Mouse (Mus musculus) intestine, embryonic 14.5 days (tissue): ENCODE data around the gene Synj2. TPM values are rescaled to one million over a fixed set of nuclear protein-coding genes. Genes with fewer than 3 reads are reported as not detected.

Source experiments
- ATAC-seq: fragments of 200-750 bp; cut with Nextera tagmentation; replicated peaks from 2 replicates; pipeline ENCODE4 v1.8.0; 2017; ENCODE audit warnings: low read depth, moderate number of reproducible peaks, moderate TSS enrichment, moderate library complexity; ENCODE audit not compliant: low FRiP score, low TSS enrichment
- DNase-seq: peaks from one replicate; pipeline ENCODE4 v3.0.0-alpha.2; 2018; ENCODE audit warnings: low spot score
- H3K27ac ChIP-seq: fragments of 300-500 bp; sonication (generic); 2 replicates; pipeline ENCODE4 v1.5.1; 2014; ENCODE audit warnings: low read depth, mild to moderate bottlenecking, control low read depth
- H3K27me3 ChIP-seq: fragments of 300-500 bp; sonication (generic); replicated peaks from 2 replicates; pipeline ENCODE4 v1.6.1; 2014; ENCODE audit warnings: low read length, control low read depth; ENCODE audit not compliant: control insufficient read depth, insufficient read depth
- H3K36me3 ChIP-seq: fragments of 300-500 bp; sonication (generic); 2 replicates; pipeline ENCODE4 v1.6.1; 2014; ENCODE audit warnings: low read length, control low read depth; ENCODE audit not compliant: control insufficient read depth, insufficient read depth
- H3K4me1 ChIP-seq: fragments of 300-500 bp; sonication (generic); replicated peaks from 2 replicates; pipeline ENCODE4 v1.6.1; 2014; ENCODE audit warnings: low read length, control low read depth, mixed read lengths; ENCODE audit not compliant: control insufficient read depth, insufficient read depth
- H3K4me2 ChIP-seq: fragments of 300-500 bp; sonication (generic); 2 replicates; pipeline ENCODE4 v1.6.1; 2014; ENCODE audit warnings: low read length
- H3K4me3 ChIP-seq: fragments of 300-500 bp; sonication (generic); 2 replicates; pipeline ENCODE4 v1.5.1; 2014; ENCODE audit warnings: low read depth, low read length, control low read depth, mixed read lengths
- H3K9ac ChIP-seq: fragments of 300-500 bp; sonication (generic); 2 replicates; pipeline ENCODE4 v1.6.1; 2014; ENCODE audit warnings: mild to moderate bottlenecking, low read length
- H3K9me3 ChIP-seq: fragments of 300-500 bp; sonication (generic); 2 replicates; pipeline ENCODE4 v1.6.1; 2016; ENCODE audit warnings: low read length, control low read depth; ENCODE audit not compliant: control insufficient read depth
- whole genome bisulfite sequencing: fragments of 180-500 bp; shearing (Covaris S2); extraction: QIAGEN DNeasy Blood & Tissue Kit; methylation state at CpG from one replicate; pipeline ENCODE4 v1.1.7; 2014; 5-methylcytosine and 5-hydroxymethylcytosine counted together
- polyA plus RNA-seq: library from polyadenylated mRNA; unstranded; fragments of >200 nt; fragmentation: Nextera tagmentation; extraction: Ambion mirVana; gene quantifications from 2 replicates; pipeline ENCODE4 v1.2.1, GENCODE M21; 2014

Synj2 gene
- polyA plus RNA-seq, result 9.0 and 10.0 TPM in 2 replicates

DNA sequence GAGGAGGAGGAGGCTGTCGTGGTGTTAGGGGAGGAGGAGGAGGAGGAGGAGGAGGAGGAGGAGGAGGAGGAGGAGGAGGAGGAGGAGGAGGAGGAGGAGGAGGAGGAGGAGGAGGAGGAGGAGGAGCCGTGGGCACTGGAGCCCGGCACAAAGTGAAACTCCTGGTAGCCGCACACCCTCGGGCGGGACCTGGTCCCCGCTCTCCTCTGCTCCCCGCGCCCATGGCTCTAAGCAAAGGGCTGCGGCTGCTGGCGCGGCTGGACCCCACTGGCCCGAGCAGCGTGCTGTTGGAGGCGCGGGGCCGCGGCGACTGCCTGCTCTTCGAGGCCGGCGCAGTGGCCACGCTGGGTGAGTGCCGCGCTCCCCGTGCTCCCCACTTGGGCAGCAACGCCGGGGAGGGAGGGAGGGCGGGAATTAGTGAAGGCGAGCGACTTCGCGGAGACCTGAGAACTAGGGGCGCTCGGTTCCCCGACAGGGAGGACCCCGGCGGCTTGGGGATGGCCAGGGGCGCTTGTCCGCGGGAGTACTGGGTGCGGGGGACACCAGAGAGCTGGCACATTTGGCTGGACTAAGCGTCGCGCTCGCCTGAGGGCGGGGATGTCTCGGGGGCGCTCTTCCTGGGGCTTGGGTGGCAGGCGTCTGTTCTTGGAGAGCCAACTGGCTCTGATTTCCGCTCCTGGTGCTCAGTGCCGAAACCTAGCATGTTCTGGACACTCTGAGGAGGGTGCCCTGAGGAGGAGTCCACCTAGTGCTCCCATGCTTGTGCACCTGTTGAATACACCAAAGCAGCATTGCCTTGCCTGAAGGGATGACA lies at the start of gene Synj2:
Gene Synj2 (plus strand): TSS at position 51 of the 814 bp plus-strand sequence.
- Histone ChIP-seq H3K27ac (peak within 1 kb of the TSS; percentile 48), H3K36me3 (no peaks in the 10 kb centered on the region), H3K4me3 (peak within 1 kb of the TSS; percentile 43), H3K4me1 (peaks cover 17% of the 10 kb centered on the region; the same call in 1 of the 2 replicates), H3K4me2 (peak within 1 kb of the TSS; percentile 67), H3K9me3 (no peaks in the 10 kb centered on the region), H3K27me3 (no peaks in the 10 kb centered on the region), H3K9ac (peak within 1 kb of the TSS; percentile 49)
- peak; percentile 81 for ATAC-seq
- peak; percentile 89 for DNase-seq
- under 1% methylated on average over 30 of the region's 52 CpGs for WGBS

GRCm38 (mm10) chr17:5891933-5892683 lies 49.0 kb upstream of the Synj2 start:
- no peaks in the 10 kb centered on the region; the same call in 1 of the 2 replicates for H3K4me1 ChIP-seq
- no peaks in the 10 kb centered on the region for H3K9me3 ChIP-seq
- 0 out of 2 replicates have a peak overlapping the region, but pooled peaks have one; percentile 30 for H3K4me2 ChIP-seq
- peak overlapping the region; percentile 85 for H3K27ac ChIP-seq
- H3K4me3 ChIP-seq, result no peak overlapping the region
- H3K27me3 ChIP-seq, result no peaks in the 10 kb centered on the region
- DNase-seq (no peak), ATAC-seq (peak; percentile 60)
- no peak overlapping the region for H3K9ac ChIP-seq
- peaks cover 17% of the 10 kb centered on the region for H3K36me3 ChIP-seq
- 77% methylated on average over 9 of the region's 9 CpGs for WGBS

DNA sequence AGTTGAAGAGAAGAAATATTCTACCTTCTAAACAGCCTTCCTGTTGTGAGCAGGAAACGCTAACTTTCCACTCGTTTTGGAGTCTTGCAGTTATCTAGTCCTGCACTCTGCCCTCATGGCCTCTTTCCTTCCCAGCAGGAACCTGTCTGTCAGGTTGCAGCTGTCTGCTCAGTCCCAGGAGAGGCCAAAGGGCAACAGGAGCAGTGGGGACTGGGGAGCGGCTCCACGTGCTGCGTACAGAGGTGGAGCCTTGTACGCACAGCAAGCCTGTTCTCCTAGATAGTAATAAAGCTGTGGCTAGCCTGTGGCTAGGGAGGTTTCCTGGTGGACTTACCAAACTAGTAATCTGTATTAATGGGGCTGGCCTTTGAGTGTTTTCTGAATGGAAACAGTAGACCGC lies 48.0 kb upstream of the Synj2 start:
- Histone ChIP-seq H3K4me3 (no peak overlapping the region), H3K27ac (peak overlapping the region; percentile 85), H3K36me3 (peaks cover 17% of the 10 kb centered on the region), H3K4me1 (no peaks in the 10 kb centered on the region), H3K9me3 (no peaks in the 10 kb centered on the region), H3K27me3 (no peaks in the 10 kb centered on the region), H3K9ac (no peak overlapping the region), H3K4me2 (peak overlapping the region; percentile 30; the same call in 1 of the 2 replicates)
- DNase-seq (peak; percentile 73), ATAC-seq (peak; percentile 86)
- 23% methylated on average over 7 of the region's 7 CpGs for WGBS

DNA sequence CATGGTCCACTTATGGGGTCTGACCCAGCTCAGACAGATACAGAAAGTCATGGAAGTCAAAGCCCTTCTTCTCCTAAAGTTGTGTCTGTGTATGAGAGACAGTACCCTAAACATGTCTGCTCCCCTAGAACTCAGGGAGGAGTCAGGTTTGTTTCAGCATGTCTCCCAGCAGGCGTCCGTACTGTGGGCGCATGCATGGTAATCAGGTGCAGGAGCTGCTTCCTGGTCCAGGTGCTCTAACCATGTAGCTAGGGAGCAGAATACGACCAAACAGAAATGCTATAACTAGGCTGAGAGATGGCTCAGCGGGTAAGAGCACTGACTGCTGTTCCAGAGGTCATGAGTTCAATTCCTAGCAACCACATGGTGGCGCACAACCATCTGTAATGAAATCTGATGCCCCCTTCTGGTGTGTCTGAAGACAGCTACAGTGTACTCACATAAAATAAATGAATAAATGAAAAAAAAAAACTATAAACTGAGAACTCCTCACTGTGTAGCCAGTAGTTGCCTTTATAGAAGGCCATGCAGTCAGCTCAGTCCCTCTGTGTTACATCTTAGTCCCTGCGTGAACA lies 47.4 kb upstream of the Synj2 start:
- no peak for DNase-seq
- no peak overlapping the region for H3K9ac ChIP-seq
- WGBS, result 74% methylated on average over 7 of the region's 7 CpGs
- H3K9me3 ChIP-seq, result no peaks in the 10 kb centered on the region
- ATAC-seq, result 0 out of 2 replicates have a peak, but pooled peaks have one; percentile 21
- H3K27ac ChIP-seq, result peak overlapping the region; percentile 85
- no peaks in the 10 kb centered on the region for H3K27me3 ChIP-seq
- H3K4me2 ChIP-seq, result no peak overlapping the region
- no peaks in the 10 kb centered on the region for H3K4me1 ChIP-seq
- peaks cover 17% of the 10 kb centered on the region for H3K36me3 ChIP-seq
- no peak overlapping the region for H3K4me3 ChIP-seq

- Histone ChIP-seq H3K4me1 (no peaks in the 10 kb centered on the region), H3K4me3 (no peak overlapping the region), H3K27ac (peak overlapping the region; percentile 38; the same call in 1 of the 2 replicates), H3K9me3 (no peaks in the 10 kb centered on the region), H3K27me3 (no peaks in the 10 kb centered on the region), H3K36me3 (peaks cover 25% of the 10 kb centered on the region), H3K4me2 (peak overlapping the region; percentile 20; the same call in 1 of the 2 replicates), H3K9ac (no peak overlapping the region)
- peak; percentile 67 for ATAC-seq
- 44% methylated on average over 4 of the region's 4 CpGs for WGBS
- DNase-seq, result no peak
Observed at GRCm38 (mm10) chr17:5896066-5896465, 45.0 kb upstream of the Synj2 start.

DNA sequence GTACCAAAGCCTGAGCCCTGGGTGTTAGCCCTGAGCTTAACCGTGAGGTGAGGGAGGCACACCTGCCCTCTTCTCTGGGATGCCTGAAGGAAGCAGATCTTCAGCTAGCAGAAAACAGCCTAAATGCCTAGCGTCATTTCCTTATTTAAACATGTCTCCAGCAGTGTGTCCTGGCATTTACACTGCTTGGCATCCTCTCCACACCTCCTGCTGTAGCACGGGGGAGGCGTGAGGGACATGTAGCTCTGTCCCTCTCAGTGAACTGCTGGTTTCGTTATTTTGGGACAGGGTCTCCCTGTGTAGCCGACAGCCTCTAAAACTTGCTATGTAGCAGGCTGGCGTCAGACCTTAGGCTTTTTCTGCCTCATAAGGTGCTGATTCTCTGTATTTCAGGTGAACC lies 44.5 kb upstream of the Synj2 start:
- ATAC-seq, result no peak
- WGBS, result 86% methylated on average over 7 of the region's 7 CpGs
- no peaks in the 10 kb centered on the region for H3K4me1 ChIP-seq
- H3K9ac ChIP-seq, result no peak overlapping the region
- DNase-seq, result no peak
- H3K27ac ChIP-seq, result peak overlapping the region; percentile 38; the same call in 1 of the 2 replicates
- no peaks in the 10 kb centered on the region for H3K9me3 ChIP-seq
- H3K27me3 ChIP-seq, result no peaks in the 10 kb centered on the region
- no peak overlapping the region for H3K4me3 ChIP-seq
- peaks cover 29% of the 10 kb centered on the region for H3K36me3 ChIP-seq
- H3K4me2 ChIP-seq, result no peak overlapping the region

DNA sequence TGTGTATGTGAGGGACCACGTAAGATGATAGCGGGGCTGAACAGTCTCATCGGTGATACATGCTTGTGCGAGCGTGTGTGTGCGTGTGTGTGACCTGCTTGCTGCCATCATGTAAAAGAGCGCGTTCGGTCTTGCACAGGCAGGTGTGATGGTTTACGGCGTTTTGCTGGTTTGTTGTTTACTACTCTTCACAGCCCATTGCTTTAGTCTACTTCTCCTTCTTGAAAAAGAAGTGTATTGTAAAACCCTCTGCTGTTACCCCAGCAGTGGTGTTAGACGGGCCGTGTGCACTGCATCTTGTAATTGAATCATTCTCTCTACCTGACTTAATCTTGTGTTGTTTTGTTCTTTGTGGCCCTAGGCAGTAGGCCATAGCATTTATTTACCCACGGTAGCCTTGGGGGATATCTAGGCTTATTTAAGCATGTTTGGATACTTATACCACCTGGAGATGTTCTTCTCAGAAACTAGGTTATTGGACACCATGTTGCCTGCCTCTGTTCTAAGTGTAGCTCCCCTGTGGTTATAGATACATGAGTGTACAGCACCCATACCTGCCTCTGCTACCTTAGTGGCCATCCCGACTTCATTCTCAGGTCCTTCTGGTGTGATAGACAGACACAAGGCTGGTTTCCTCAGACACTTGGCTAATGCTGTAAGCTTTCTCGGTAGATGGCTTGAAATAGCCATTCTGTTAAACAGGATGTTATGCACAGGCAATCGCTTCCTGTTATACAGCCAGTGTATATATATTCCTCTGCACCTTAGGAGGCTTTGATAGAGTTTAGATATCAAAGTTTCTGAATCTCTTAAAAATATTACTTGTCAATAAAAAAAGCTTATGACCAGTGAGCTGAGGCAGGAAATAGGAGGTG lies 43.5 kb upstream of the Synj2 start:
- no peak overlapping the region for H3K9ac ChIP-seq
- ATAC-seq, result no peak
- H3K4me1 ChIP-seq, result no peaks in the 10 kb centered on the region
- H3K27ac ChIP-seq, result no peak overlapping the region
- H3K27me3 ChIP-seq, result no peaks in the 10 kb centered on the region
- no peak for DNase-seq
- no peaks in the 10 kb centered on the region for H3K9me3 ChIP-seq
- no peak overlapping the region for H3K4me3 ChIP-seq
- H3K4me2 ChIP-seq, result no peak overlapping the region
- H3K36me3 ChIP-seq, result peaks cover 38% of the 10 kb centered on the region
- 91% methylated on average over 17 of the region's 17 CpGs for WGBS

GRCm38 (mm10) chr17:5899251-5899650 lies 41.8 kb upstream of the Synj2 start:
- Histone ChIP-seq H3K4me2 (no peak overlapping the region), H3K9ac (no peak overlapping the region), H3K36me3 (peaks cover 48% of the 10 kb centered on the region), H3K9me3 (no peaks in the 10 kb centered on the region), H3K4me3 (no peak overlapping the region), H3K27ac (no peak overlapping the region), H3K4me1 (no peaks in the 10 kb centered on the region), H3K27me3 (no peaks in the 10 kb centered on the region)
- WGBS, result 92% methylated on average over 6 of the region's 6 CpGs
- no peak for ATAC-seq
- DNase-seq, result no peak
